Mouse (Mus musculus): ENCODE results near the gene Dmrta1. TPM values are rescaled to one million over a fixed set of nuclear protein-coding genes. Genes with fewer than 3 reads are reported as not detected.

Dmrta1 gene
- total RNA-seq (2023), result not detected

GRCm38 (mm10) chr4:89679195-89679594, at the start of gene Dmrta1:
TSS of gene Dmrta1 (plus strand) at chr4:89679436.

